Mouse (Mus musculus): Measurements from ENCODE around the gene Adat3. TPM values are rescaled to one million over a fixed set of nuclear protein-coding genes. Genes with fewer than 3 reads are reported as not detected.

The Adat3 gene
- total RNA-seq, 1 experiment: 12.7 TPM

DNA sequence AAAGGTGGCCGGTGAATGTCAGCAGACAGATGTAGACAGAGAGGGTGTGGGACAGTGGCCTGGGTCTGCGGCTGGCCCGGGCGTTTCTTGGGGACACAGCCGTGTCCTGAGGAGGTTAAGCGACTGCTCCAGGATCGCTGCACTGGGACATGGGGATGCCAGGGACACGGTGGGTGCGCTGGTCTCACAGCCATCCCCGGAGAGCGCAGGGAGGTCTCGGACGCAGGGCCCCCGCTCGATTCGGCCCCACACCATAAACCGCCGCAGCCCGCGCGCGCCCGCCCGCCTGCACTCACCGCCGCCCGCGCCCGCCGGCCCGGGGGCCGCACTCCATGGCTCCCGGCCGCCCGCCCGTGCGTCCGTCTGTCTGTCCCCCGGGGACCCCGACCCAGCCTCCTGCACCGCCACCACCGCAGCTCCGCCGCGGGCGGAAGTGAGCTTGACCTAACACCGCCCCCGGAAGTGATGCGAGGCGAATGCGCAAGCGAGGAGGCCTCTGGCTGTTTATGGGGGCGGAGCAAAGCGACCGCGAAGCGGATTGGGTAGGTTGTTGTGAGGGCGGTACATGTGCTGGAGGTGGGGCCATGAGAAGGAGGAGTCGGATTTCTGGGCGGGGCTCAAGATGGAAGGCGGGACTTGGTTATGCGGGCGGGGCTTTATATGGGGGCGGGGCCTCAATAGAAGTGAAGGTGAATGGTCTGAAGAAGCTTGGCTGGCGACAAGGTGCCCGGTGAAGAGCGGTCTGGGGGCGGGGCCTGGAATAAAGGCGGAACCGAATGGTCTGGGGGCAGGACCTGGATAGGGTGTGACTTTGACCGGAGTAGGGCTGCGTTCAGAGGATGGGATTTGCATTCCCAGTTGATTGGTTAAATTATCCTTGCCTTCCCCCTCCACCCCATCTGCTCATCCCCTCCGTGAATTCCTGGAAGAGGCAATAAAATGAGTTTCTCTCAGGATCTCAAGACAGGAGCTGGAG is 12.5 kb upstream of the Adat3 start, which contains the start of gene Abhd17a:
Abhd17a (minus strand) TSS at position 463 of the 976 bp plus-strand sequence.
- peak within 1 kb of the TSS; percentile 94 for H3K9ac ChIP-seq (ENCODE audit: insufficient read depth, low read depth, low read length, poor library complexity, severe bottlenecking)
- in situ Hi-C loops (cut with MboI; ENCODE audit: low sequenced_read_pairs in 2 of 2, unreplicated experiment in 2 of 2): no loop called here
- H3K36me3 ChIP-seq (ENCODE audit: control insufficient read depth, insufficient read depth, low read length, poor library complexity, severe bottlenecking): no peaks in the 10 kb centered on the region; the same call in 1 of the 2 replicates
- peak within 1 kb of the TSS; percentile 93 to 99 for H3K4me3 ChIP-seq (ENCODE audit: insufficient read depth in 1 of 2, low read depth in 1 of 2, low read length in 2 of 2, poor library complexity in 1 of 2, severe bottlenecking in 1 of 2)
- peaks cover 0 to 8% of the 10 kb centered on the region in 2 experiments; a peak in 2 of 4 replicates for H3K4me1 ChIP-seq (ENCODE audit: control insufficient read depth in 2 of 2, insufficient read depth in 2 of 2, low read length in 2 of 2, poor library complexity in 1 of 2)
- no peaks in the 10 kb centered on the region for H3K9me3 ChIP-seq (ENCODE audit: control insufficient read depth, insufficient read depth, low read depth, low read length)
- no peak for TF ChIP-seq ZC3H11A (IDR thresholded peaks at IDR 0.05; ENCODE audit: borderline replicate concordance, low read depth, low read length)
- TF ChIP-seq ZNF384 (IDR thresholded peaks at IDR 0.05; ENCODE audit: low read depth, low read length): no peak
- DNase-seq (ENCODE audit: low read depth, low spot score): peak; percentile 100
- H3K27ac ChIP-seq (ENCODE audit: insufficient read depth, low read depth, low read length, poor library complexity, severe bottlenecking): peak within 1 kb of the TSS; percentile 61; the same call in 1 of the 2 replicates

DNA sequence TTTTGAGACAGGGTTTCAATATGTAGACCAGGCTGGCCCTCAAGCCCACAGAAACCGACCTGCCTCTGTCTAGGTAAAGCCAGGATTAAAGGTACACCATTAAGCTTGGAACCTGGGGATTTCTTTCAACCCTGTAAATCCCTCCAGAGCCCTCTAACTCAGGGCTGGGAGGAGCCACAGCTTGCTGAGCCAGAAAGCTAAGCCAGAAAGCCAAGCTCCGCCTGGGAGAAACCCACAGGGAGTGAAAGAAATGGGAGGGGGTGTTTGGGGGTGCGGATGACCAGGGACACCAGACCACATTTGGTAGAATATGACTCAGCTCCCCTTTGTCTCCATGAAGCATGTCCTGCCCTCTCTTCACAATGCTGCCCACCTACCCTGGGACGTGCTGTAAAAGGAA is 6.4 kb upstream of the Adat3 start:
- DNase-seq (ENCODE audit: low read depth, low spot score): no peak
- no peak overlapping the region for H3K27ac ChIP-seq (ENCODE audit: insufficient read depth, low read depth, low read length, poor library complexity, severe bottlenecking)
- peaks cover 0 to 5% of the 10 kb centered on the region in 2 experiments; a peak in 2 of 4 replicates for H3K4me1 ChIP-seq (ENCODE audit: control insufficient read depth in 2 of 2, insufficient read depth in 2 of 2, low read length in 2 of 2, poor library complexity in 1 of 2)
- no peak overlapping the region for H3K4me3 ChIP-seq (ENCODE audit: insufficient read depth in 1 of 2, low read depth in 1 of 2, low read length in 2 of 2, poor library complexity in 1 of 2, severe bottlenecking in 1 of 2)
- in situ Hi-C loops (cut with MboI; ENCODE audit: low sequenced_read_pairs in 2 of 2, unreplicated experiment in 2 of 2): no loop called here
- H3K36me3 ChIP-seq (ENCODE audit: control insufficient read depth, insufficient read depth, low read length, poor library complexity, severe bottlenecking): no peaks in the 10 kb centered on the region
- no peak for TF ChIP-seq HCFC1 (IDR thresholded peaks at IDR 0.05; ENCODE audit: borderline replicate concordance, insufficient read depth, low read length)
- no peaks in the 10 kb centered on the region for H3K9me3 ChIP-seq (ENCODE audit: control insufficient read depth, insufficient read depth, low read depth, low read length)
- H3K9ac ChIP-seq (ENCODE audit: insufficient read depth, low read depth, low read length, poor library complexity, severe bottlenecking): peak overlapping the region; percentile 28; the same call in 1 of the 2 replicates

GRCm38 (mm10) chr10:80603364-80603763 is 684 bp downstream of the Adat3 start:
- Histone ChIP-seq H3K4me1 (ENCODE audit: control insufficient read depth in 2 of 2, insufficient read depth in 2 of 2, low read length in 2 of 2, poor library complexity in 1 of 2) (peaks cover 0 to 19% of the 10 kb centered on the region in 2 experiments; a peak in 1 of 4 replicates), H3K9ac (ENCODE audit: insufficient read depth, low read depth, low read length, poor library complexity, severe bottlenecking) (peak overlapping the region; percentile 87), H3K4me3 (ENCODE audit: insufficient read depth in 1 of 2, low read depth in 1 of 2, low read length in 2 of 2, poor library complexity in 1 of 2, severe bottlenecking in 1 of 2) (peak overlapping the region; percentile 77 to 86), H3K9me3 (ENCODE audit: control insufficient read depth, insufficient read depth, low read depth, low read length) (no peaks in the 10 kb centered on the region), H3K36me3 (ENCODE audit: control insufficient read depth, insufficient read depth, low read length, poor library complexity, severe bottlenecking) (peaks cover 22% of the 10 kb centered on the region), H3K27ac (ENCODE audit: insufficient read depth, low read depth, low read length, poor library complexity, severe bottlenecking) (peak overlapping the region; percentile 68; the same call in 1 of the 2 replicates)
- in situ Hi-C loops (cut with MboI; ENCODE audit: low sequenced_read_pairs in 2 of 2, unreplicated experiment in 2 of 2): no loop called here
- DNase-seq (ENCODE audit: low read depth, low spot score): no peak
- TF ChIP-seq ZC3H11A (IDR thresholded peaks at IDR 0.05; ENCODE audit: borderline replicate concordance, low read depth, low read length): no peak
- TF ChIP-seq HCFC1 (IDR thresholded peaks at IDR 0.05; ENCODE audit: borderline replicate concordance, insufficient read depth, low read length): no peak
- TF ChIP-seq CHD2 (IDR thresholded peaks at IDR 0.05; ENCODE audit: low read depth, low read length): no peak
- TF ChIP-seq MAFK (IDR thresholded peaks at IDR 0.05; ENCODE audit: insufficient read depth, low read depth, low read length): no peak
- TF ChIP-seq ZNF384 (IDR thresholded peaks at IDR 0.05; ENCODE audit: low read depth, low read length): no peak

GRCm38 (mm10) chr10:80604001-80604509 is 1.4 kb downstream of the Adat3 start:
- TF ChIP-seq ZNF384 (IDR thresholded peaks at IDR 0.05; ENCODE audit: low read depth, low read length) (no peak), CHD2 (IDR thresholded peaks at IDR 0.05; ENCODE audit: low read depth, low read length) (no peak), MAFK (IDR thresholded peaks at IDR 0.05; ENCODE audit: insufficient read depth, low read depth, low read length) (no peak), ZC3H11A (IDR thresholded peaks at IDR 0.05; ENCODE audit: borderline replicate concordance, low read depth, low read length) (no peak), HCFC1 (IDR thresholded peaks at IDR 0.05; ENCODE audit: borderline replicate concordance, insufficient read depth, low read length) (no peak)
- Histone ChIP-seq H3K4me3 (ENCODE audit: insufficient read depth in 1 of 2, low read depth in 1 of 2, low read length in 2 of 2, poor library complexity in 1 of 2, severe bottlenecking in 1 of 2) (peak overlapping the region; percentile 77 to 86; a peak in 2 of 4 replicates), H3K9ac (ENCODE audit: insufficient read depth, low read depth, low read length, poor library complexity, severe bottlenecking) (peak overlapping the region; percentile 87), H3K4me1 (ENCODE audit: control insufficient read depth in 2 of 2, insufficient read depth in 2 of 2, low read length in 2 of 2, poor library complexity in 1 of 2) (peaks cover 0 to 21% of the 10 kb centered on the region in 2 experiments; a peak in 1 of 4 replicates), H3K36me3 (ENCODE audit: control insufficient read depth, insufficient read depth, low read length, poor library complexity, severe bottlenecking) (peaks cover 27% of the 10 kb centered on the region), H3K9me3 (ENCODE audit: control insufficient read depth, insufficient read depth, low read depth, low read length) (no peaks in the 10 kb centered on the region), H3K27ac (ENCODE audit: insufficient read depth, low read depth, low read length, poor library complexity, severe bottlenecking) (no peak overlapping the region)
- in situ Hi-C loops (cut with MboI; ENCODE audit: low sequenced_read_pairs in 2 of 2, unreplicated experiment in 2 of 2): no loop called here
- DNase-seq (ENCODE audit: low read depth, low spot score): no peak

Measured in ES-E14 (cell line).